Mouse (Mus musculus) CH12.LX (cell line): ENCODE measurements around the gene Dmp1. TPM values are rescaled to one million over a fixed set of nuclear protein-coding genes. Genes with fewer than 3 reads are reported as not detected.

ENCODE experiments used
- DNase-seq: peaks from one replicate; pipeline ENCODE4 v3.0.0-alpha.2; 2013; ENCODE audit errors: extremely low read depth
- H3K27ac ChIP-seq: 2 replicates; pipeline ENCODE4 v1.5.1; 2012; ENCODE audit warnings: low read depth, mild to moderate bottlenecking, control low read depth, moderate library complexity; ENCODE audit not compliant: insufficient read depth
- H3K27me3 ChIP-seq: replicated peaks from 2 replicates; pipeline ENCODE3; 2012; ENCODE audit warnings: inconsistent platforms
- H3K36me3 ChIP-seq, 2 experiments: replicated peaks in 1 of 2; 2 replicates each; pipeline versions ENCODE3 to v1.6.1; 2012; ENCODE audit warnings: inconsistent platforms in 1 of 2, low read length in 1 of 2, mild to moderate bottlenecking in 1 of 2, mixed read lengths in 1 of 2, moderate library complexity in 1 of 2; ENCODE audit not compliant: control insufficient read depth in 1 of 2, insufficient read depth in 1 of 2
- H3K4me1 ChIP-seq, 2 experiments: 2 replicates each; pipeline ENCODE4 v1.6.1; 2012; ENCODE audit warnings: inconsistent platforms in 1 of 2, moderate library complexity in 1 of 2; ENCODE audit not compliant: insufficient read depth in 2 of 2, control insufficient read depth in 1 of 2
- H3K4me2 ChIP-seq: 2 replicates; pipeline ENCODE4 v1.6.1; 2012; ENCODE audit warnings: low read depth, mild to moderate bottlenecking, control low read depth; ENCODE audit not compliant: poor library complexity, insufficient read depth, severe bottlenecking
- H3K4me3 ChIP-seq, 3 experiments: fragments of 150-350 bp in 1 of 3; sonication (generic) in 1 of 3; replicated peaks in 1 of 3; 2 replicates each; pipeline versions ENCODE3 to v1.5.1; 2011 to 2012; ENCODE audit warnings: low read depth in 2 of 3, low read length in 2 of 3, mild to moderate bottlenecking in 2 of 3, moderate library complexity in 2 of 3, control low read depth in 1 of 3, improper control_type of control experiment in 1 of 3, inconsistent platforms in 1 of 3, mixed read lengths in 1 of 3; ENCODE audit not compliant: poor library complexity in 1 of 3
- H3K79me2 ChIP-seq: replicated peaks from 2 replicates; pipeline ENCODE4 v1.6.1; 2012; ENCODE audit warnings: mild to moderate bottlenecking, moderate library complexity; ENCODE audit not compliant: control insufficient read depth, poor library complexity, insufficient read depth, severe bottlenecking; ENCODE audit errors: extremely low read depth
- H3K9ac ChIP-seq: 2 replicates; pipeline ENCODE4 v1.6.1; 2012; ENCODE audit warnings: low read depth, mild to moderate bottlenecking, control low read depth, moderate library complexity; ENCODE audit not compliant: insufficient read depth
- H3K9me3 ChIP-seq: replicated peaks from 2 replicates; pipeline ENCODE3; 2012; ENCODE audit warnings: low read length, inconsistent platforms, mixed read lengths
- CHD1 ChIP-seq: IDR thresholded peaks from 2 replicates; pipeline ENCODE4 v1.6.1; 2012; ENCODE audit warnings: low read depth, low read length, improper control_type of control experiment, inconsistent platforms
- GABPA ChIP-seq: IDR thresholded peaks from 2 replicates; pipeline ENCODE4 v1.6.1; 2012; ENCODE audit warnings: low read depth, low read length, improper control_type of control experiment, inconsistent platforms; ENCODE audit not compliant: insufficient replicate concordance
- HCFC1 ChIP-seq: IDR thresholded peaks from 2 replicates; pipeline ENCODE4 v1.6.1; 2012; ENCODE audit warnings: low read depth, mild to moderate bottlenecking, inconsistent platforms, low read length, improper control_type of control experiment
- JUN ChIP-seq: IDR thresholded peaks from 2 replicates; pipeline ENCODE4 v1.6.1; 2011; ENCODE audit warnings: low read depth, mild to moderate bottlenecking, low read length, improper control_type of control experiment, moderate library complexity; ENCODE audit not compliant: insufficient read depth
- MAFK ChIP-seq: IDR thresholded peaks from 2 replicates; pipeline ENCODE4 v1.6.1; 2011; ENCODE audit warnings: low read length, improper control_type of control experiment; ENCODE audit not compliant: insufficient replicate concordance
- MAX ChIP-seq: IDR thresholded peaks from 2 replicates; pipeline ENCODE4 v1.6.1; 2011; ENCODE audit warnings: low read length, improper control_type of control experiment
- MAZ ChIP-seq: IDR thresholded peaks from 2 replicates; pipeline ENCODE4 v1.6.1; 2012; ENCODE audit warnings: low read depth, mild to moderate bottlenecking, inconsistent platforms, low read length, improper control_type of control experiment, moderate library complexity
- NELFE ChIP-seq: IDR thresholded peaks from 2 replicates; pipeline ENCODE4 v1.6.1; 2011; ENCODE audit warnings: low read depth, low read length, improper control_type of control experiment
- NRF1 ChIP-seq: IDR thresholded peaks from 2 replicates; pipeline ENCODE4 v1.6.1; 2014; ENCODE audit warnings: low read depth, mild to moderate bottlenecking, inconsistent platforms, low read length, improper control_type of control experiment, moderate library complexity
- POLR2AphosphoS2 ChIP-seq: IDR thresholded peaks from 2 replicates; pipeline ENCODE4 v1.6.1; 2011; ENCODE audit warnings: low read depth, low read length, improper control_type of control experiment
- RCOR1 ChIP-seq: conservative IDR thresholded peaks from 2 replicates; pipeline ENCODE4 v1.6.1; 2012; ENCODE audit warnings: low read depth, mild to moderate bottlenecking, inconsistent platforms, low read length, improper control_type of control experiment
- TBP ChIP-seq: conservative IDR thresholded peaks from 2 replicates; pipeline ENCODE4 v1.6.1; 2011; ENCODE audit warnings: low read depth, low read length, improper control_type of control experiment
- UBTF ChIP-seq: IDR thresholded peaks from 2 replicates; pipeline ENCODE4 v1.6.1; 2012; ENCODE audit warnings: low read depth, mild to moderate bottlenecking, inconsistent platforms, low read length, improper control_type of control experiment, moderate library complexity
- ZC3H11A ChIP-seq: IDR thresholded peaks from 2 replicates; pipeline ENCODE4 v1.6.1; 2012; ENCODE audit warnings: low read depth, mild to moderate bottlenecking, inconsistent platforms, low read length, improper control_type of control experiment
- ZKSCAN1 ChIP-seq: IDR thresholded peaks from 2 replicates; pipeline ENCODE4 v1.6.1; 2012; ENCODE audit warnings: low read depth, inconsistent platforms, low read length, improper control_type of control experiment, borderline replicate concordance
- ZMIZ1 ChIP-seq: IDR thresholded peaks from 2 replicates; pipeline ENCODE4 v1.6.1; 2012; ENCODE audit warnings: low read depth, mild to moderate bottlenecking, inconsistent platforms, low read length, improper control_type of control experiment
- ZNF384 ChIP-seq: IDR thresholded peaks from 2 replicates; pipeline ENCODE4 v1.6.1; 2012; ENCODE audit warnings: low read depth, low read length, improper control_type of control experiment, inconsistent platforms
- dilution Hi-C: fragments of 300-500 bp; cut with MboI; formaldehyde crosslinking; loops from 2 replicates; pipeline ENCODE4 v1.14.3; 2020; ENCODE audit warnings: low sequenced_read_pairs; ENCODE audit not compliant: extremely low pct_unique_long_range_greater_than_20kb, extremely low pct_ligation_motif_present
- in situ Hi-C: fragments of 300-500 bp; cut with MboI; formaldehyde crosslinking; loops from 3 replicates; pipeline ENCODE4 v1.14.3; 2019; ENCODE audit warnings: low sequenced_read_pairs, low pct_ligation_motif_present, low pct_unique_long_range_greater_than_20kb, mixed read lengths
- polyA plus RNA-seq: library from polyadenylated mRNA; unstranded; fragments of >175 nt; gene quantifications from 2 replicates; pipeline ENCODE4 v1.2.1, GENCODE M21; 2012; ENCODE audit warnings: low read depth; ENCODE audit not compliant: insufficient read length
- total RNA-seq, 2 experiments: library from RNA; depleted of rRNA; stranded (reverse); fragments of 300-350 nt in 1 of 2; fragments of >200 nt in 1 of 2; gene quantifications; 2 replicates each; pipeline ENCODE4 v1.2.3; 2012 to 2014

Gene Dmp1
- total and polyA plus RNA-seq, 3 experiments = 0.12 to 0.84 TPM; not detected in 1

DNA sequence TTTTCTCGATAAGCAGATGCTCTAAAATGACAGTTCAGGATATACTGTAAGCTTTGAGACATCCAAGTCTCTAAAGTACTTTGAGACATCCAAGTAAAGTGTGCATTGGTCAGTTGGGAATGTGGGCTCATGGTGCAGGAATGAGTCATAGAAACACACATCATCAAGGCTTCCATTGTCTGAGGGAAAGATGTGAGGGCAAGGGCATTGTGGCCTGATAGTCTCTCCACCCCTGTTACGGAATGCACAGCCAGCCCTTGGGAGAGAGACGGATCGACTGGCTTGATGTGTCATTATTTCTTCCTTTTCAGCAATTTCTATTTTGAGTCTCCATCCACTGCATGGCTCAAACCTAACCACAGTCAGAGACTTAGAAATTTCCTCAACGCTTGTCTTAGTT lies 49.4 kb downstream of the Dmp1 start:
- H3K27me3 ChIP-seq = no peaks in the 10 kb centered on the region
- no peaks in the 10 kb centered on the region for H3K4me1 ChIP-seq
- no peak for DNase-seq
- no peak overlapping the region for H3K27ac ChIP-seq
- H3K9ac ChIP-seq = no peak overlapping the region
- no peaks in the 10 kb centered on the region for H3K79me2 ChIP-seq
- no peaks in the 10 kb centered on the region for H3K9me3 ChIP-seq
- no peak overlapping the region for H3K4me2 ChIP-seq
- H3K36me3 ChIP-seq = no peaks in the 10 kb centered on the region
- in situ Hi-C loops = no loop called here
- dilution Hi-C loops = no loop called here
- TF ChIP-seq ZNF384 (no peak), UBTF (no peak), TBP (no peak)
- H3K4me3 ChIP-seq = no peak overlapping the region

DNA sequence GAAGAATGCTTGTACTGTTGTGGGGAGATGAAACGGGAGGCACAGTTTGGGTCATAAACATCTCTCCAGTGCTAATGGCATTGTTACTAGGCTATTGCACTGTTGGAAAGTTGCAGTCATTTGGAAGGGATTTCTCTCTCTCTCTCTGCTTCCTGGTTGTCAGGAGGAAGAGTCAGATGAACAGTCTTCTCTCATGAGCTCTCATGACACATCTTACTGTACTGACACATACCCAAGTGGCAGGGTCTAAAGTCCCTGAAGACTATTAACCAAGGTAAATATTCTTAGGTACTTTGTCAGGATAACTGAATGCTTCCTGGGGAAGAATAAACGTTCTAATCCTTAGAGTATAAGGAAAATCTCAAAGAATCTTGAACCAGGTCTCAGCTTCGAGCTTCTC lies 54.2 kb downstream of the Dmp1 start:
- Histone ChIP-seq H3K9me3 (no peaks in the 10 kb centered on the region), H3K9ac (no peak overlapping the region), H3K4me1 (no peaks in the 10 kb centered on the region), H3K4me2 (no peak overlapping the region), H3K27me3 (no peaks in the 10 kb centered on the region), H3K27ac (no peak overlapping the region), H3K79me2 (no peaks in the 10 kb centered on the region)
- DNase-seq = no peak
- in situ Hi-C loops (no loop called here), dilution Hi-C loops (no loop called here)
- TF ChIP-seq MAFK = no peak
- no peak for TF ChIP-seq ZMIZ1
- no peak for TF ChIP-seq ZC3H11A
- no peak for TF ChIP-seq ZKSCAN1
- no peak for TF ChIP-seq JUN
- TF ChIP-seq MAZ = no peak
- TF ChIP-seq NRF1 = no peak
- no peak for TF ChIP-seq NELFE
- no peak for TF ChIP-seq RCOR1
- TF ChIP-seq CHD1 = no peak
- TF ChIP-seq HCFC1 = no peak
- TF ChIP-seq POLR2AphosphoS2 = no peak
- TF ChIP-seq MAX = no peak
- TF ChIP-seq TBP = no peak
- TF ChIP-seq GABPA = no peak
- no peak for TF ChIP-seq UBTF
- TF ChIP-seq, all 38 proteins: peak for 0
- Histone ChIP-seq H3K4me3 (no peak overlapping the region), H3K36me3 (no peaks in the 10 kb centered on the region)
